Mouse (Mus musculus) kidney, postnatal 0 days (tissue): ENCODE measurements around the gene 2410141K09Rik. TPM values are rescaled to one million over a fixed set of nuclear protein-coding genes. Genes with fewer than 3 reads are reported as not detected.
"Not testable (repeated sequence)": the region's sequence is repeated elsewhere in the genome, so short reads cannot be mapped to it uniquely, and the experiment has no call there.

ENCODE experiments used
- ATAC-seq: fragments of 200-750 bp; cut with Nextera tagmentation; replicated peaks from 2 replicates; pipeline ENCODE4 v1.8.0; 2017; ENCODE audit warnings: low read depth, moderate number of reproducible peaks, moderate TSS enrichment, moderate library complexity; ENCODE audit not compliant: low FRiP score
- DNase-seq: peaks from one replicate; pipeline ENCODE4 v3.0.0-alpha.2; 2016; ENCODE audit warnings: low spot score
- H3K27ac ChIP-seq: fragments of 300-500 bp; sonication (generic); 2 replicates; pipeline ENCODE4 v1.5.1; 2014; ENCODE audit warnings: mild to moderate bottlenecking
- H3K27me3 ChIP-seq: fragments of 300-500 bp; sonication (generic); 2 replicates; pipeline ENCODE4 v1.6.1; 2014; ENCODE audit warnings: low read length, mixed read lengths; ENCODE audit not compliant: insufficient read depth
- H3K36me3 ChIP-seq: fragments of 300-500 bp; sonication (generic); 2 replicates; pipeline ENCODE4 v1.6.1; 2014; ENCODE audit warnings: low read length, mixed read lengths; ENCODE audit not compliant: insufficient read depth
- H3K4me1 ChIP-seq: fragments of 300-500 bp; sonication (generic); replicated peaks from 2 replicates; pipeline ENCODE4 v1.6.1; 2014; ENCODE audit warnings: antibody characterized with exemption, low read length, mixed read lengths; ENCODE audit not compliant: insufficient read depth
- H3K4me2 ChIP-seq: fragments of 300-500 bp; sonication (generic); 2 replicates; pipeline ENCODE4 v1.6.1; 2014; ENCODE audit warnings: mild to moderate bottlenecking, low read length, moderate library complexity, mixed read lengths
- H3K4me3 ChIP-seq: fragments of 300-500 bp; sonication (generic); replicated peaks from 2 replicates; pipeline ENCODE4 v1.5.1; 2014; ENCODE audit warnings: low read depth, low read length
- H3K9ac ChIP-seq: fragments of 300-500 bp; sonication (generic); 2 replicates; pipeline ENCODE4 v1.6.1; 2014; ENCODE audit warnings: low read depth, low read length
- H3K9me3 ChIP-seq: fragments of 300-500 bp; sonication (generic); replicated peaks from 2 replicates; pipeline ENCODE4 v1.6.1; 2016; ENCODE audit warnings: low read length, inconsistent platforms, mixed read lengths
- WGBS: fragments of 180-500 bp; shearing (Covaris S2); extraction: QIAGEN DNeasy Blood & Tissue Kit; methylation state at CpG from one replicate; pipeline ENCODE4 v1.1.7; 2014; 5-methylcytosine and 5-hydroxymethylcytosine counted together
- polyA plus RNA-seq: library from polyadenylated mRNA; unstranded; fragments of >200 nt; fragmentation: Nextera tagmentation; extraction: Ambion mirVana; gene quantifications from 2 replicates; pipeline ENCODE4 v1.2.1, GENCODE M21; 2015

2410141K09Rik gene
- polyA plus RNA-seq: not detected in 2 replicates

DNA sequence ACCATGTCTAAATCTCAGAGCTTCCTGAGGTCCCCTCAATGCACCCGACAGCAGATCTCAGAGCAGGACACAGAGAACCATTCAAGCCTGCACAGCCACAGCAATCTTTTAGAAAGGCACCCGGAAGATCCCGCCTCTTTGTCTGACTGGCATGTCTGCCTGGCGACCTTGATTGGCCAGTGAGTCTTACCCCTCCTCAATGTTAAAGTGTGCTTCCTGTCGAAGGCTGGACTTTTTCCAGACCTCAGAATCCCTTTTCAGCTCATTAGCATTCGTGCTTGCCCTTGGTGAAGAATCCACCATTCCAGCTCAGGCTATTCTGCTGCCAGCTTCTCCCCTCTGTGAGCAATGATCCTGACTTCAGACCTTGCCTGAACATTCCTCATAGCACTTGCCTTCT lies at the start of gene 2410141K09Rik:
Gene 2410141K09Rik, minus strand, starts transcription at position 101 of the 400 bp plus-strand sequence.
- H3K27ac ChIP-seq, H3K4me2 ChIP-seq, H3K27me3 ChIP-seq, ATAC-seq, DNase-seq, H3K9me3 ChIP-seq, H3K4me1 ChIP-seq, H3K9ac ChIP-seq, H3K36me3 ChIP-seq, H3K4me3 ChIP-seq: not testable (repeated sequence)
- no CpG with 5 or more reads among the region's 6 CpGs for WGBS

DNA sequence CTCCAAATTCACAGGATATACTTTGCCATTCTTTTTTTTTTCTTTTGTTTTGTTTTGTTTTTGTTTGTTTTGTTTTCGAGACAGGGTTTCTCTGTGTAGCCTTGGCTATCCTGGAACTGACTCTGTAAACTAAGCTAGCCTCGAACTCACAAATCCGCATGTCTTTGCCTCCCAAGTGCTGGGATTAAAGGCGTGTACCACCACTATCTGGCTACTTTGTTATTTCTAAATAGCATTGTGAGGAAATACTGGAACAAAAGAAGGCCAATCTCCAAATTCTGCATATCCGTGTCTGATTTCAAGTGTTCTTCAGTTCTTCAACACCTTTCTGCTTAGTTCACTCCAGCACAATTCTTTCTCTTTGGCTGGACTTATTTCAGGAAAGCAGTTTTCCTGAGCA lies 14.1 kb downstream of the 2410141K09Rik start:
- H3K4me2 ChIP-seq, DNase-seq, H3K36me3 ChIP-seq, H3K4me3 ChIP-seq, H3K4me1 ChIP-seq, H3K9ac ChIP-seq, ATAC-seq, H3K9me3 ChIP-seq, H3K27me3 ChIP-seq, H3K27ac ChIP-seq: not testable (repeated sequence)
- no CpG with 5 or more reads among the region's 5 CpGs for WGBS

- H3K27ac ChIP-seq, H3K4me2 ChIP-seq, H3K9ac ChIP-seq, H3K27me3 ChIP-seq, H3K4me1 ChIP-seq, H3K36me3 ChIP-seq, ATAC-seq, DNase-seq, H3K9me3 ChIP-seq, H3K4me3 ChIP-seq: not testable (repeated sequence)
- WGBS: no CpG with 5 or more reads among the region's 2 CpGs
Measured at GRCm38 (mm10) chr13:66414962-66415361, 26.0 kb downstream of the 2410141K09Rik start.

Other genes starting within 250 kb of the 2410141K09Rik start
- not detected in 2 replicates for gene Gm10772, start 213.5 kb downstream of the 2410141K09Rik start, polyA plus RNA-seq